Mouse (Mus musculus) kidney, embryonic 15.5 days (tissue): ENCODE results near the gene Rgs11. TPM values are rescaled to one million over a fixed set of nuclear protein-coding genes. Genes with fewer than 3 reads are reported as not detected.

Experiments
- ATAC-seq: fragments of 200-750 bp; cut with Nextera tagmentation; replicated peaks from 2 replicates; pipeline ENCODE4 v1.8.0; 2017; ENCODE audit warnings: moderate TSS enrichment; ENCODE audit not compliant: low FRiP score
- H3K27ac ChIP-seq: fragments of 300-500 bp; sonication (generic); 2 replicates; pipeline ENCODE4 v1.5.1; 2015; ENCODE audit warnings: mild to moderate bottlenecking, inconsistent platforms
- H3K27me3 ChIP-seq: fragments of 300-500 bp; sonication (generic); 2 replicates; pipeline ENCODE4 v1.6.1; 2015; ENCODE audit warnings: inconsistent platforms
- H3K36me3 ChIP-seq: fragments of 300-500 bp; sonication (generic); 2 replicates; pipeline ENCODE4 v1.6.1; 2015; ENCODE audit warnings: inconsistent platforms
- H3K4me1 ChIP-seq: fragments of 300-500 bp; sonication (generic); 2 replicates; pipeline ENCODE4 v1.6.1; 2015; ENCODE audit warnings: inconsistent platforms
- H3K4me2 ChIP-seq: fragments of 300-500 bp; sonication (generic); 2 replicates; pipeline ENCODE4 v1.6.1; 2015; ENCODE audit warnings: moderate library complexity, mild to moderate bottlenecking, inconsistent platforms
- H3K4me3 ChIP-seq: fragments of 300-500 bp; sonication (generic); replicated peaks from 2 replicates; pipeline ENCODE4 v1.5.1; 2015; ENCODE audit warnings: mild to moderate bottlenecking, inconsistent platforms
- H3K9ac ChIP-seq: fragments of 300-500 bp; sonication (generic); 2 replicates; pipeline ENCODE4 v1.6.1; 2015; ENCODE audit warnings: mild to moderate bottlenecking, inconsistent platforms
- H3K9me3 ChIP-seq: fragments of 300-500 bp; sonication (generic); replicated peaks from 2 replicates; pipeline ENCODE4 v1.6.1; 2016; ENCODE audit warnings: inconsistent platforms
- WGBS: fragments of 180-500 bp; shearing (Covaris S2); methylation state at CpG from one replicate; pipeline ENCODE4 v1.1.7; 2015; ENCODE audit warnings: mixed read lengths; 5-methylcytosine and 5-hydroxymethylcytosine counted together
- polyA plus RNA-seq: library from polyadenylated mRNA; unstranded; fragments of >200 nt; fragmentation: Nextera tagmentation; extraction: Ambion mirVana; gene quantifications from 2 replicates; pipeline ENCODE4 v1.2.1, GENCODE M21; 2015

Rgs11 gene
- polyA plus RNA-seq, 1 experiment from 2014 or later, result 9.2 TPM

DNA sequence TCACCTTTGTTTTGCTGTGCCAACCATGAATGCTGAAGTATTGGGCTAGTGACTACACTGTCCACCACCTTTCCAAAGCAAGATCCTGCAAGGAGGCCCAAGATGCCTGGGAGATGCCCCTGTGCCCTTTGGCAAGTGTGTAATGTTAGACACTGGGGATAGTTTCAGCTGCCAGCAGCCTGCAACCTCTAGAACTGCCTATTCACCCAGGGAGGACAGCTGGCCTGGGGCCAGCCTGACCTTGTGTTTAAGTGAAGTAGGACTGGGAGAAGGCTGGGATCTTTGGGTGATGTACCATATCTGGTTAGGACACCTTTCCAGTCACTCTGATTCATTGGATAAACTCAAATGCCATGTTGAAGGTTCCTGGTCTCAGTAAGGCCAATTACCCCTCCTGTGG lies 753 bp upstream of the Rgs11 start:
- H3K4me2 ChIP-seq, result peak overlapping the region; percentile 89; the same call in 1 of the 2 replicates
- ATAC-seq, result no peak
- no peaks in the 10 kb centered on the region for H3K9me3 ChIP-seq
- peaks cover 14% of the 10 kb centered on the region for H3K36me3 ChIP-seq
- no peak overlapping the region for H3K27ac ChIP-seq
- H3K4me3 ChIP-seq, result peak overlapping the region; percentile 61; the same call in 1 of the 2 replicates
- H3K9ac ChIP-seq, result no peak overlapping the region
- peaks cover 61% of the 10 kb centered on the region for H3K27me3 ChIP-seq
- peaks cover 51% of the 10 kb centered on the region for H3K4me1 ChIP-seq

DNA sequence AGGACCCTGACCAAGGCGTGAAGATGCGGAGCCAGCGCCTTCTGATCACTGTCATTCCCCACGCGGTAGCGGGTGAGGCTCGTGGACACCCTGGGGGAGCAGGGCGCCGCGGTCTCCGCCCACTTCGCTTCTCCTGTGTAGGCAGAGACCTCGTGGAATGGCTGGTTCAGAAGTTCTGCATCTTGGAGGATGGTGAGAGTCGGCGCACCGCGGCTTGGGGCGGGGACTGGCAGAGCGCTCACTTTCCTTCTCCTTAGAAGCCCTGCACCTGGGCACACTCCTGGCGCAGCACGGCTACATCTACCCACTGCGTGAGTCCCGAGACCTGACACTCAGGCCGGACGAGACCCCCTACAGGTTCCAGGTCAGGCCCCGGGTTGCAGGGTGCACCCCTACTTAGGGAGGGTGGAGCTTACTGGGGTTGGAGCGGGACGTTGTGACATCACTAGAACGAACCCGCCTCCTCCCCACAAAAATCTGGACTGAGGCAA lies 615 bp downstream of the Rgs11 start:
- WGBS, result 1% methylated on average over 30 of the region's 30 CpGs
- ATAC-seq, result no peak
- H3K4me2 ChIP-seq, result peak overlapping the region; percentile 95
- no peak overlapping the region for H3K27ac ChIP-seq
- peaks cover under 1% of the 10 kb centered on the region; the same call in 1 of the 2 replicates for H3K36me3 ChIP-seq
- peak overlapping the region; percentile 24 for H3K9ac ChIP-seq
- H3K9me3 ChIP-seq, result no peaks in the 10 kb centered on the region
- H3K4me3 ChIP-seq, result peak overlapping the region; percentile 52
- peaks cover 61% of the 10 kb centered on the region for H3K27me3 ChIP-seq
- H3K4me1 ChIP-seq, result peaks cover 51% of the 10 kb centered on the region

- 23% methylated on average over 11 of the region's 11 CpGs for WGBS
- Histone ChIP-seq H3K4me3 (no peak overlapping the region), H3K9me3 (no peaks in the 10 kb centered on the region), H3K27me3 (peaks cover 55% of the 10 kb centered on the region), H3K36me3 (no peaks in the 10 kb centered on the region), H3K4me1 (peaks cover 51% of the 10 kb centered on the region), H3K27ac (no peak overlapping the region), H3K9ac (no peak overlapping the region), H3K4me2 (no peak overlapping the region)
- no peak for ATAC-seq
Observed at GRCm38 (mm10) chr17:26204766-26205165, 2.0 kb downstream of the Rgs11 start.

- Histone ChIP-seq H3K4me2 (no peak overlapping the region), H3K27ac (no peak overlapping the region), H3K4me3 (no peak overlapping the region), H3K9ac (no peak overlapping the region), H3K4me1 (peaks cover 38% of the 10 kb centered on the region), H3K9me3 (no peaks in the 10 kb centered on the region), H3K27me3 (peaks cover 39% of the 10 kb centered on the region), H3K36me3 (no peaks in the 10 kb centered on the region)
- 70% methylated on average over 1 of the region's 1 CpGs for WGBS
- ATAC-seq, result no peak
Observed at GRCm38 (mm10) chr17:26206392-26206791, 3.6 kb downstream of the Rgs11 start.

DNA sequence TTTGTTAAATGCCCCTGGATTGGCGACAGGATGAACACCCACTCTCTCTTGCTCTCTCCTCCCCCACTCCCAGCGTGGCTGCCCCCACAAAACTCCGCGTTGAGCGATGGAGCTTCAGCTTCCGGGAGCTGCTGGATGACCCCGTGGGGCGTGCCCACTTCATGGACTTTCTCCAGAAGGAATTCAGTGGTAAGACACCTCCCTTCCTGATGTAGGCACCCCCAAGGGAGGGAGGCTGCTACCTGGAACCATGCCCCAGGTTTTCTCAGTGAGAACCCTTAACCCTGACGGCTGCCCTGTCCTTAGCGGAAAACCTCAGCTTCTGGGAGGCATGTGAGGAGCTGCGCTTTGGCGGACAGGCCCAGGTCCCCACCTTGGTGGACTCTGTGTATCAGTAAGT lies 4.9 kb downstream of the Rgs11 start, which contains the start of gene Arhgdig:
Gene Arhgdig (minus strand): TSS at position 101 of the 400 bp plus-strand sequence.
- Histone ChIP-seq H3K4me2 (no peak within 1 kb of the TSS), H3K9me3 (no peaks in the 10 kb centered on the region), H3K4me3 (no peak within 1 kb of the TSS), H3K4me1 (peaks cover 26% of the 10 kb centered on the region), H3K36me3 (no peaks in the 10 kb centered on the region), H3K9ac (no peak within 1 kb of the TSS), H3K27me3 (peaks cover 26% of the 10 kb centered on the region), H3K27ac (no peak within 1 kb of the TSS)
- WGBS, result 84% methylated on average over 12 of the region's 12 CpGs
- no peak for ATAC-seq

DNA sequence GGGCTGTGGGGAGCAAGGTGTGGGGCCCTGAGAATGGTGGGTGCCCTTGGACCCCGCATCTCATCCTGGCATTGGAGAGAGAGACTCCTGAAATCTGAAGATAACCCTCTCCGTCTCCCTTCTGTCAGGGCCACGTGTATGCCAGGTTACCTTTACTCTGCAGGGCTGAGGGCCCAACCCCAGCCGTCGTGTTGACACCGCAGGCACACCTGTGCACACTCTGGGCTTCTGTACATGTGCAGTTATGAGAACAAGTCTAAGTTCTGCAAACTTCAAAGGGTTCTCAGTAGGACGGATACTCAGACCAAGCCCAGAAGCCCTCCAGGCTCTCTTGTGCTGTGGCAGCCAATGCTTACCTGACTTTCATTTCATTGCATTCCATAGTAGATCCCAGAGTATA lies 9.5 kb downstream of the Rgs11 start:
- no peak for ATAC-seq

GRCm38 (mm10) chr17:26212681-26213080 lies 9.9 kb downstream of the Rgs11 start:
- Histone ChIP-seq H3K27me3 (no peaks in the 10 kb centered on the region), H3K9me3 (no peaks in the 10 kb centered on the region), H3K9ac (no peak overlapping the region), H3K4me2 (no peak overlapping the region), H3K27ac (no peak overlapping the region), H3K4me1 (no peaks in the 10 kb centered on the region), H3K36me3 (peaks cover 23% of the 10 kb centered on the region; the same call in 1 of the 2 replicates), H3K4me3 (no peak overlapping the region)
- WGBS, result 86% methylated on average over 11 of the region's 11 CpGs
- ATAC-seq, result no peak

More for the DNA sequence above, 9.5 kb downstream of the Rgs11 start:
- no peak overlapping the region for H3K9ac ChIP-seq
- H3K4me1 ChIP-seq, result no peaks in the 10 kb centered on the region
- H3K27ac ChIP-seq, result no peak overlapping the region
- H3K4me2 ChIP-seq, result no peak overlapping the region
- peaks cover 23% of the 10 kb centered on the region; the same call in 1 of the 2 replicates for H3K36me3 ChIP-seq
- H3K9me3 ChIP-seq, result no peaks in the 10 kb centered on the region
- 88% methylated on average over 7 of the region's 7 CpGs for WGBS
- no peak overlapping the region for H3K4me3 ChIP-seq
- H3K27me3 ChIP-seq, result no peaks in the 10 kb centered on the region

DNA sequence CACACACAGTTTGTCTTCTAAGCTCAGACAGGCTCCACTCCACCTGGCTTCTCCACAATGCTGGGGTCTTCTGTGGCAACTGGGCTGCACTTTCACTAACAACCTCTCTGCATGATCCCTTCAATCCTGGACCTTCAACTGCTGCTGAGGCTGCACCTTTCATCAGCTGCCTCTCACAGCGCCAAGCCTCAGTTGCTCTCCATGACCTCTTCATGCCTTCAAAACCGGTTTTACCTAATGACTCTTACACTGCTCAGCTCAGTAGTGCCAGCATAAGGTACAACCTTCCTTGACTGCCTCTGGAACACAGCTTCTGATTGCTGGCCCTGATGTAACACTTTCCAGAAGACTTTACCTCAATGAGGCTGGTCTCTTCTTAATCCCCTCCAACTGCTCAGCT lies 18.8 kb downstream of the Rgs11 start:
- Histone ChIP-seq H3K4me1 (peaks cover 14% of the 10 kb centered on the region; the same call in 1 of the 2 replicates), H3K9me3 (no peaks in the 10 kb centered on the region), H3K9ac (no peak overlapping the region), H3K4me2 (no peak overlapping the region), H3K27me3 (no peaks in the 10 kb centered on the region), H3K36me3 (peaks cover 13% of the 10 kb centered on the region), H3K27ac (no peak overlapping the region; the same call in 1 of the 2 replicates), H3K4me3 (no peak overlapping the region)
- ATAC-seq, result no peak
- WGBS, result 77% methylated on average over 2 of the region's 2 CpGs

DNA sequence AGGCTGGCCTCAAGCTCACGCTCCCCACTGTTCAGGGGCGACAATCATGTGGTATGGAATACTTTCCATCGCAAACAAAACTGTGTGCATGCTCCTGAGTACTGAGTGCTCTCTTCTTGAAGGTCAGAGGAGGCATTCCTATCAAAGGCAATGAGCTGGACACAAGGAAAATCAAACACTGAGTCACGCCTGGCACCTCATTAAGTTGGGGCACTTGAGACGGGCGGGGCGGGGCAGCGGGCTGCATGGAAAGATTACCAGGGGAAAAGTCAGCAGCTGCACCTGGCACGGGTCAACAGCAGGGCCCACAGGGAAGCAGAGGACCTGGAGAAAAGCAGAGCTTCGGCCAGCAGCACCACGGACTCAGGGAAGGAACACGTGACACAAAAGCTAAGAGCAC lies 22.4 kb downstream of the Rgs11 start:
- Histone ChIP-seq H3K9me3 (no peaks in the 10 kb centered on the region), H3K36me3 (0 out of 2 replicates have a peak, but pooled peaks cover 2% of the 10 kb centered on the region), H3K4me3 (no peak overlapping the region), H3K4me1 (peaks cover 14% of the 10 kb centered on the region; the same call in 1 of the 2 replicates), H3K27me3 (no peaks in the 10 kb centered on the region), H3K27ac (peak overlapping the region; percentile 66), H3K9ac (no peak overlapping the region), H3K4me2 (no peak overlapping the region)
- 59% methylated on average over 12 of the region's 12 CpGs for WGBS
- ATAC-seq, result 0 out of 2 replicates have a peak, but pooled peaks have one; percentile 33

- Histone ChIP-seq H3K27me3 (no peaks in the 10 kb centered on the region), H3K9me3 (no peaks in the 10 kb centered on the region), H3K27ac (no peak overlapping the region), H3K36me3 (no peaks in the 10 kb centered on the region), H3K9ac (no peak overlapping the region), H3K4me3 (no peak overlapping the region), H3K4me2 (no peak overlapping the region), H3K4me1 (peaks cover 13% of the 10 kb centered on the region; the same call in 1 of the 2 replicates)
- no peak for ATAC-seq
- 96% methylated on average over 5 of the region's 5 CpGs for WGBS
Observed at GRCm38 (mm10) chr17:26229776-26230175, 27.0 kb downstream of the Rgs11 start.

GRCm38 (mm10) chr17:26231156-26231555 lies 28.4 kb downstream of the Rgs11 start:
- Histone ChIP-seq H3K36me3 (no peaks in the 10 kb centered on the region), H3K4me1 (no peaks in the 10 kb centered on the region; the same call in 1 of the 2 replicates), H3K27ac (0 out of 2 replicates have a peak overlapping the region, but pooled peaks have one; percentile 3), H3K4me3 (no peak overlapping the region), H3K9ac (no peak overlapping the region), H3K27me3 (no peaks in the 10 kb centered on the region), H3K4me2 (no peak overlapping the region), H3K9me3 (no peaks in the 10 kb centered on the region)
- 83% methylated on average over 5 of the region's 5 CpGs for WGBS
- ATAC-seq, result no peak

- Histone ChIP-seq H3K9ac (no peak overlapping the region), H3K27me3 (no peaks in the 10 kb centered on the region), H3K9me3 (no peaks in the 10 kb centered on the region), H3K4me1 (no peaks in the 10 kb centered on the region; the same call in 1 of the 2 replicates), H3K4me3 (no peak overlapping the region), H3K36me3 (no peaks in the 10 kb centered on the region), H3K27ac (no peak overlapping the region), H3K4me2 (no peak overlapping the region)
- 78% methylated on average over 8 of the region's 8 CpGs for WGBS
- ATAC-seq, result no peak
Observed at GRCm38 (mm10) chr17:26232863-26233262, 30.1 kb downstream of the Rgs11 start.

- Histone ChIP-seq H3K27ac (no peak overlapping the region), H3K4me1 (no peaks in the 10 kb centered on the region; the same call in 1 of the 2 replicates), H3K27me3 (no peaks in the 10 kb centered on the region), H3K9ac (no peak overlapping the region), H3K4me3 (no peak overlapping the region), H3K9me3 (no peaks in the 10 kb centered on the region), H3K36me3 (no peaks in the 10 kb centered on the region), H3K4me2 (no peak overlapping the region)
- no peak for ATAC-seq
- WGBS, result 87% methylated on average over 8 of the region's 8 CpGs
Observed at GRCm38 (mm10) chr17:26234386-26234785, 31.6 kb downstream of the Rgs11 start.
